ENCODE assay signal across 13 mouse cellular contexts in genomic region chr9:86955720-86956119, GRCm38 (mm10). TPM values are rescaled to one million over a fixed set of nuclear protein-coding genes. Genes with fewer than 3 reads are reported as not detected.
DNase-seq lines count a peak whose midpoint lies in the region; ATAC-seq and TF ChIP-seq lines count a peak whose summit lies in the region.
"Had no signal": no experiment of that assay in that cellular context is flagged by ENCODE, and none has a peak within 500 bp of the region (broad histone marks: within the 10 kb centered on the region; RNA-seq: fewer than 3 reads in every experiment).

No protein-coding gene starts in this region.

- WGBS in intestine, postnatal 0 days, result 81% methylated on average over 3 of the region's 3 CpGs
- 86% methylated on average over 3 of the region's 3 CpGs for WGBS in intestine, embryonic 15.5 days
- WGBS in thymus, adult 2 months, result 95% methylated on average over 3 of the region's 3 CpGs

- H3K4me1 ChIP-seq in intestine, postnatal 0 days (replicated peaks; ENCODE audit: control insufficient read depth, insufficient read depth, low read length), result no peaks in the 10 kb centered on the region
- H3K4me1 ChIP-seq in intestine, embryonic 15.5 days (replicated peaks), result no peaks in the 10 kb centered on the region
- no peaks in the 10 kb centered on the region for H3K4me1 ChIP-seq in thymus, adult 2 months (replicated peaks; ENCODE audit: control insufficient read depth, insufficient read depth, low read length)
- H3K4me1 ChIP-seq: midbrain, embryonic 10.5 days had no signal

- peak; percentile 8 for DNase-seq in adrenal gland, postnatal 14 days
- no peak for DNase-seq in adrenal gland, adult 8-10 months
- peak; percentile 2 for DNase-seq in thymus, adult 2 months
- no peak for DNase-seq in thymus, adult 18-20 months
- DNase-seq in layer of hippocampus, postnatal 25 days (ENCODE audit: extremely low spot score in 1 of 2, low spot score in 1 of 2), result no peak
- DNase-seq: gastrocnemius, postnatal 10 days; right cerebral cortex, postnatal 25 days had no signal

- no peaks in the 10 kb centered on the region for H3K9me3 ChIP-seq in intestine, postnatal 0 days (ENCODE audit: control insufficient read depth)
- no peaks in the 10 kb centered on the region for H3K9me3 ChIP-seq in intestine, embryonic 15.5 days
- H3K9me3 ChIP-seq: limb, embryonic 13.5 days; midbrain, embryonic 10.5 days had no signal

- ATAC-seq in intestine, postnatal 0 days, result no peak
- no peak for ATAC-seq in intestine, embryonic 15.5 days
- ATAC-seq in activated CD4-positive, CD25-positive, alpha-beta regulatory T cell, adult 4 months, result no peak

- peak; percentile 60 for TF ChIP-seq CTCF in intestine, postnatal 0 days (IDR thresholded peaks at IDR 0.05; ENCODE audit: low read depth)
- TF ChIP-seq CTCF in thymus, adult 2 months (IDR thresholded peaks at IDR 0.05; ENCODE audit: borderline replicate concordance, control insufficient read depth, extremely low read depth, insufficient read depth, low read length, poor library complexity), result no peak

- H3K4me3 ChIP-seq in intestine, postnatal 0 days (ENCODE audit: low read depth, low read length), result no peak overlapping the region
- no peak overlapping the region for H3K4me3 ChIP-seq in intestine, embryonic 15.5 days (replicated peaks)
- no peak overlapping the region for H3K4me3 ChIP-seq in thymus, adult 2 months (ENCODE audit: control insufficient read depth, insufficient read depth, low read length)
- H3K4me3 ChIP-seq: limb, embryonic 13.5 days; midbrain, embryonic 10.5 days had no signal

- H3K4me2 ChIP-seq in intestine, postnatal 0 days (replicated peaks; ENCODE audit: low read depth), result no peak overlapping the region
- no peak overlapping the region for H3K4me2 ChIP-seq in intestine, embryonic 15.5 days (replicated peaks)
- H3K4me2 ChIP-seq: limb, embryonic 13.5 days had no signal

- no peaks in the 10 kb centered on the region for H3K27me3 ChIP-seq in intestine, postnatal 0 days (replicated peaks; ENCODE audit: control insufficient read depth, insufficient read depth, low read length)
- H3K27me3 ChIP-seq in intestine, embryonic 15.5 days (replicated peaks), result no peaks in the 10 kb centered on the region
- H3K27me3 ChIP-seq in thymus, adult 2 months (ENCODE audit: control insufficient read depth, insufficient read depth, low read length), result no peaks in the 10 kb centered on the region
- H3K27me3 ChIP-seq: limb, embryonic 13.5 days had no signal

- no peak for TF ChIP-seq POLR2A in thymus, adult 2 months (IDR thresholded peaks at IDR 0.05; ENCODE audit: control insufficient read depth, extremely low read depth, insufficient read depth, low read length, poor library complexity)

- no peaks in the 10 kb centered on the region for H3K36me3 ChIP-seq in intestine, postnatal 0 days (ENCODE audit: control insufficient read depth, insufficient read depth)
- no peaks in the 10 kb centered on the region for H3K36me3 ChIP-seq in intestine, embryonic 15.5 days
- no peaks in the 10 kb centered on the region for H3K36me3 ChIP-seq in thymus, adult 2 months (ENCODE audit: control insufficient read depth, insufficient read depth, low read length)
- H3K36me3 ChIP-seq: limb, embryonic 13.5 days; midbrain, embryonic 10.5 days had no signal

- no peak overlapping the region for H3K27ac ChIP-seq in intestine, postnatal 0 days (ENCODE audit: low read depth, low read length)
- H3K27ac ChIP-seq in intestine, embryonic 15.5 days, result no peak overlapping the region
- no peak overlapping the region for H3K27ac ChIP-seq in thymus, adult 2 months (ENCODE audit: control insufficient read depth, insufficient read depth, low read length)
- H3K27ac ChIP-seq: limb, embryonic 13.5 days; midbrain, embryonic 10.5 days had no signal

- H3K9ac ChIP-seq in intestine, postnatal 0 days (ENCODE audit: low read depth, low read length), result no peak overlapping the region
- H3K9ac ChIP-seq in intestine, embryonic 15.5 days, result no peak overlapping the region
- H3K9ac ChIP-seq: limb, embryonic 13.5 days had no signal

RNA-seq across cellular contexts. Expression of gene Ripply2, which starts 59.6 kb away (rescaled TPM):
- 2.1 TPM in 1 of 2 replicates, not detected in the other for total RNA-seq in adrenal gland, postnatal 14 days (2021)
- total RNA-seq in adrenal gland, adult 8-10 months (2022), result 1 to 10 TPM; 1.4 to 3.0 (median 2.0) TPM
- not detected in 2 replicates for polyA plus RNA-seq in intestine, postnatal 0 days (2015; fragmentation: Nextera tagmentation; extraction: Ambion mirVana)
- 0.33 and 0.35 TPM in 2 replicates for polyA plus RNA-seq in intestine, embryonic 15.5 days (2015; fragmentation: Nextera tagmentation; extraction: Ambion mirVana)
- 0.78 and 0.99 TPM in 2 replicates for polyA plus RNA-seq in thymus, adult 2 months (2012; rRNA removed)
- polyA plus RNA-seq in activated CD4-positive, CD25-positive, alpha-beta regulatory T cell, adult 4 months (2017; shearing (Covaris generic)), result not detected
- 10 to 100 TPM; 10.7 TPM for total RNA-seq in layer of hippocampus, postnatal 25 days (2021)
- total RNA-seq: gastrocnemius, postnatal 10 days had no signal
- polyA plus RNA-seq: limb, embryonic 13.5 days; thymus, postnatal 0 days had no signal

Comparison
In these comparisons a context has a peak if more than half of its experiments do, and no peak if none do; other contexts are left out.
1. DNase-seq: peak in adrenal gland, postnatal 14 days (single experiment) and thymus, adult 2 months (single experiment); none in adrenal gland, adult 8-10 months (single experiment), thymus, adult 18-20 months (0 of 2) and layer of hippocampus, postnatal 25 days (0 of 2).